Mouse (Mus musculus): Measurements from ENCODE around the gene Zfyve9.
A peak's percentile ranks its signal among the peaks of the same experiment; 100 is the strongest.

DNA sequence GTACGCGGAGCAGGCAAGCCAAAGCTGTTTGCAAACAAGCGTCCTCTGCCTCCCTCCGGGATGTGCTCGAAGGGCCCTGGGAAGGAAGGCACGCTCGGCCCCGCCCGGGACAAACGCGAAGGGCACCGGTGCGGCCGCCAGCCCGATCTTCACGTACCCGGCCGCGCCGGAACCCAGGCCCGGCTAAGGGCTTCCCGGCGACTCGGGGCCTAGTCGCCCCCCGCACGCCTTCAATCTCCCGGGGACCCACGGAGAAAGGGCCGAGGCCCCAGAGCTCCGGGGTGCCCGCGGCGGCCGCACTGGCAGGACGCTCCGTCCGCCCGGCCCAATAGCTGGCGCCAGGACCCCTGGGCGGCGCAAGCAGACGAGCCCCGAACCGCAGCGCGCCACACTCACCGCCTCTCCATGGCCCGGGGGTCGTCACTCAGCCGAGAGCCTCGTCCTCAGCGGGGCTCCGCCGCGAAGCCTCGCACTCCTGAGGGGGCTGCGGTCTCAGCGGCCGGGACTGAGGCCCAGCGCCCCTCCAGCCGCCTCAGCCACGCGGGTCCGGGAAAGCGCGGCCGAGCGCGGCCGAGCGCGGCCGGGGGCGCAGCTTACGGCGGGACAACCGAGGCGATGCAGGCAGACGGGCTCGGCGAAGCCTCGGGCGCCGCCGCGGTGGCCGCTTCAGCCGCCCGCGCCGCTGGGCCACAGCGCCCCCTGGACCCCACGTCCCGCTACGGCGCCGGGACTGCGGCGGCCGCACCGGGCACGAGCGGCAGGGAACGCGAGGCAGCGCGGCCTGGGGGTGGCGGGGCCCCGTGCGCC, at the start of gene Zfyve9:
- TF ChIP-seq EP300 (optimal IDR thresholded peaks at IDR 0.05) (no peak), CTCF (IDR thresholded peaks at IDR 0.05; ENCODE audit: low read depth) (peak; percentile 63)

Measured in stomach, postnatal 0 days (tissue).